Mouse (Mus musculus) hindbrain, embryonic 16.5 days (tissue): ENCODE results near the gene Chn2. TPM values are rescaled to one million over a fixed set of nuclear protein-coding genes. Genes with fewer than 3 reads are reported as not detected.

Source experiments
- ATAC-seq: fragments of 200-750 bp; cut with Nextera tagmentation; 2 replicates; pipeline ENCODE4 v1.8.0; 2017; ENCODE audit warnings: moderate TSS enrichment, moderate library complexity
- H3K27ac ChIP-seq: fragments of 300-500 bp; sonication (generic); 2 replicates; pipeline ENCODE4 v1.5.1; 2014; ENCODE audit warnings: low read depth, mild to moderate bottlenecking, control low read depth, low read length, moderate library complexity
- H3K27me3 ChIP-seq: fragments of 300-500 bp; sonication (generic); replicated peaks from 2 replicates; pipeline ENCODE4 v1.6.1; 2014; ENCODE audit warnings: low read length; ENCODE audit not compliant: control insufficient read depth, insufficient read depth
- H3K36me3 ChIP-seq: fragments of 300-500 bp; sonication (generic); 2 replicates; pipeline ENCODE4 v1.6.1; 2014; ENCODE audit warnings: mild to moderate bottlenecking, low read length, moderate library complexity, mixed read lengths; ENCODE audit not compliant: control insufficient read depth, insufficient read depth
- H3K4me1 ChIP-seq: fragments of 300-500 bp; sonication (generic); 2 replicates; pipeline ENCODE4 v1.6.1; 2014; ENCODE audit warnings: low read depth, low read length; ENCODE audit not compliant: control insufficient read depth, insufficient read depth
- H3K4me2 ChIP-seq: fragments of 300-500 bp; sonication (generic); 2 replicates; pipeline ENCODE4 v1.6.1; 2014; ENCODE audit warnings: mild to moderate bottlenecking, low read length, control low read depth, moderate library complexity
- H3K4me3 ChIP-seq: fragments of 300-500 bp; sonication (generic); 2 replicates; pipeline ENCODE4 v1.5.1; 2014; ENCODE audit warnings: mild to moderate bottlenecking, low read length, control low read depth, moderate library complexity
- H3K9ac ChIP-seq: fragments of 300-500 bp; sonication (generic); 2 replicates; pipeline ENCODE4 v1.6.1; 2014; ENCODE audit warnings: low read depth, mild to moderate bottlenecking, control low read depth, low read length, moderate library complexity
- H3K9me3 ChIP-seq: fragments of 300-500 bp; sonication (generic); 2 replicates; pipeline ENCODE4 v1.6.1; 2014; ENCODE audit warnings: mild to moderate bottlenecking, low read length, moderate library complexity; ENCODE audit not compliant: control insufficient read depth
- WGBS: fragments of 180-500 bp; shearing (Covaris S2); extraction: QIAGEN DNeasy Blood & Tissue Kit; methylation state at CpG from one replicate; pipeline ENCODE4 v1.1.7; 2014; 5-methylcytosine and 5-hydroxymethylcytosine counted together
- polyA plus RNA-seq: library from polyadenylated mRNA; unstranded; fragments of >200 nt; fragmentation: Nextera tagmentation; extraction: Ambion mirVana; gene quantifications from 2 replicates; pipeline ENCODE4 v1.2.1, GENCODE M21; 2015

Gene Chn2
- polyA plus RNA-seq, 1 experiment from 2014 or later, result 24.4 TPM

GRCm38 (mm10) chr6:54078269-54078668 lies 38.9 kb downstream of the Chn2 start:
- no peak for ATAC-seq
- H3K4me2 ChIP-seq, result no peak overlapping the region
- 75% methylated on average over 2 of the region's 2 CpGs for WGBS

GRCm38 (mm10) chr6:54079881-54080280 lies 40.5 kb downstream of the Chn2 start:
- no peaks in the 10 kb centered on the region for H3K4me1 ChIP-seq
- no peaks in the 10 kb centered on the region for H3K36me3 ChIP-seq
- H3K9ac ChIP-seq, result no peak overlapping the region
- no peak for ATAC-seq
- WGBS, result 69% methylated on average over 2 of the region's 2 CpGs
- no peak overlapping the region for H3K4me3 ChIP-seq
- no peak overlapping the region for H3K27ac ChIP-seq
- no peak overlapping the region for H3K4me2 ChIP-seq
- no peaks in the 10 kb centered on the region for H3K9me3 ChIP-seq
- H3K27me3 ChIP-seq, result no peaks in the 10 kb centered on the region

More at GRCm38 (mm10) chr6:54078269-54078668, 38.9 kb downstream of the Chn2 start:
- H3K27me3 ChIP-seq, result no peaks in the 10 kb centered on the region
- H3K9ac ChIP-seq, result no peak overlapping the region
- H3K4me3 ChIP-seq, result no peak overlapping the region
- H3K9me3 ChIP-seq, result no peaks in the 10 kb centered on the region
- no peaks in the 10 kb centered on the region for H3K36me3 ChIP-seq
- H3K27ac ChIP-seq, result no peak overlapping the region
- H3K4me1 ChIP-seq, result peaks cover 4% of the 10 kb centered on the region; the same call in 1 of the 2 replicates

GRCm38 (mm10) chr6:54080518-54081285 lies 41.3 kb downstream of the Chn2 start:
- Histone ChIP-seq H3K36me3 (no peaks in the 10 kb centered on the region), H3K9ac (no peak overlapping the region), H3K9me3 (no peaks in the 10 kb centered on the region), H3K27me3 (no peaks in the 10 kb centered on the region), H3K27ac (no peak overlapping the region), H3K4me2 (no peak overlapping the region), H3K4me1 (no peaks in the 10 kb centered on the region), H3K4me3 (no peak overlapping the region)
- ATAC-seq, result no peak
- 93% methylated on average over 15 of the region's 15 CpGs for WGBS

GRCm38 (mm10) chr6:54082576-54082975 lies 43.2 kb downstream of the Chn2 start:
- Histone ChIP-seq H3K9me3 (no peaks in the 10 kb centered on the region), H3K4me1 (no peaks in the 10 kb centered on the region), H3K27me3 (no peaks in the 10 kb centered on the region), H3K27ac (no peak overlapping the region), H3K4me3 (no peak overlapping the region), H3K9ac (no peak overlapping the region), H3K36me3 (no peaks in the 10 kb centered on the region), H3K4me2 (no peak overlapping the region)
- no peak for ATAC-seq
- 71% methylated on average over 2 of the region's 2 CpGs for WGBS

- no peak overlapping the region for H3K4me2 ChIP-seq
- H3K36me3 ChIP-seq, result no peaks in the 10 kb centered on the region
- 89% methylated on average over 6 of the region's 6 CpGs for WGBS
- ATAC-seq, result no peak
- H3K9me3 ChIP-seq, result no peaks in the 10 kb centered on the region
- no peak overlapping the region for H3K27ac ChIP-seq
- no peaks in the 10 kb centered on the region for H3K4me1 ChIP-seq
- H3K9ac ChIP-seq, result no peak overlapping the region
- H3K4me3 ChIP-seq, result no peak overlapping the region
- no peaks in the 10 kb centered on the region for H3K27me3 ChIP-seq
Observed at GRCm38 (mm10) chr6:54084046-54084445, 44.7 kb downstream of the Chn2 start.

GRCm38 (mm10) chr6:54085009-54085408 lies 45.7 kb downstream of the Chn2 start:
- Histone ChIP-seq H3K4me3 (no peak overlapping the region), H3K4me2 (no peak overlapping the region), H3K27ac (no peak overlapping the region), H3K9ac (no peak overlapping the region), H3K36me3 (no peaks in the 10 kb centered on the region), H3K9me3 (no peaks in the 10 kb centered on the region), H3K4me1 (no peaks in the 10 kb centered on the region), H3K27me3 (no peaks in the 10 kb centered on the region)
- 78% methylated on average over 9 of the region's 9 CpGs for WGBS
- ATAC-seq, result no peak

- no peaks in the 10 kb centered on the region for H3K9me3 ChIP-seq
- no peak overlapping the region for H3K4me2 ChIP-seq
- H3K9ac ChIP-seq, result no peak overlapping the region
- H3K27ac ChIP-seq, result no peak overlapping the region
- H3K4me1 ChIP-seq, result no peaks in the 10 kb centered on the region
- ATAC-seq, result no peak
- no peaks in the 10 kb centered on the region for H3K27me3 ChIP-seq
- 94% methylated on average over 4 of the region's 4 CpGs for WGBS
- no peak overlapping the region for H3K4me3 ChIP-seq
- no peaks in the 10 kb centered on the region for H3K36me3 ChIP-seq
Observed at GRCm38 (mm10) chr6:54088168-54088567, 48.8 kb downstream of the Chn2 start.

GRCm38 (mm10) chr6:54090822-54091221 lies 51.5 kb downstream of the Chn2 start:
- ATAC-seq, result no peak
- Histone ChIP-seq H3K9ac (no peak overlapping the region), H3K27me3 (no peaks in the 10 kb centered on the region), H3K4me2 (no peak overlapping the region), H3K36me3 (no peaks in the 10 kb centered on the region), H3K4me3 (no peak overlapping the region), H3K4me1 (no peaks in the 10 kb centered on the region), H3K27ac (no peak overlapping the region), H3K9me3 (no peaks in the 10 kb centered on the region)
- WGBS, result 76% methylated on average over 3 of the region's 3 CpGs

GRCm38 (mm10) chr6:54092920-54093319 lies 53.6 kb downstream of the Chn2 start:
- no peak overlapping the region for H3K9ac ChIP-seq
- ATAC-seq, result no peak
- 82% methylated on average over 3 of the region's 3 CpGs for WGBS
- H3K36me3 ChIP-seq, result no peaks in the 10 kb centered on the region
- no peaks in the 10 kb centered on the region for H3K27me3 ChIP-seq
- no peaks in the 10 kb centered on the region for H3K9me3 ChIP-seq
- H3K4me3 ChIP-seq, result no peak overlapping the region
- peaks cover 3% of the 10 kb centered on the region; the same call in 1 of the 2 replicates for H3K4me1 ChIP-seq
- H3K4me2 ChIP-seq, result no peak overlapping the region
- no peak overlapping the region for H3K27ac ChIP-seq
